Mouse (Mus musculus): ENCODE data around the gene Cul9. TPM values are rescaled to one million over a fixed set of nuclear protein-coding genes. Genes with fewer than 3 reads are reported as not detected.
"Not testable (repeated sequence)": the region's sequence is repeated elsewhere in the genome, so short reads cannot be mapped to it uniquely, and the experiment has no call there.

The Cul9 gene
- polyA plus RNA-seq, 1 experiment from 2014 or later, result 9.8 TPM

DNA sequence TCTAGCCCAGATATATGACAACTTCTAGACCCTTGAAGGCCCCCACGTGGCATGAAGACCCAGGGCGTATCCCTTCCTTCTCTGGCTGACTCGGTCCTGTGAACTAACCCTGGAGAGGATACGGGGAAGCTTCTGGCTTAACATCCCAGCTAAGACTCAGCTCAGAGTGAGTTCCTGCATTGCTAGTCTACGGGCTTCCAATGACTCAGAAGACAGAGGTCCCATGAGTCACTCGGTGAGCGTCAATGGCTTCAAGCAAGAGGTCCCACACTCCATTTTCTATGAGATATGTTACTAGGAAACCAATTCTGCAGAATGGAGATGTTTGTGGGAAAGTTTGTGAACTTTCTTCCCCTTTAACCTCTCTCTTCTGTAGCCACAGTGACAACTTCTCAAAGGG lies 28.3 kb upstream of the Cul9 start:
- H3K4me3 ChIP-seq, result no peak overlapping the region
- no peaks in the 10 kb centered on the region for H3K27me3 ChIP-seq
- H3K27ac ChIP-seq, result no peak overlapping the region
- ATAC-seq, result no peak
- 97% methylated on average over 7 of the region's 7 CpGs for WGBS
- H3K9ac ChIP-seq, result no peak overlapping the region
- no peaks in the 10 kb centered on the region for H3K4me1 ChIP-seq
- peaks cover 90% of the 10 kb centered on the region for H3K36me3 ChIP-seq (ENCODE audit: poor library complexity, severe bottlenecking)
- H3K9me3 ChIP-seq (replicated peaks), result no peaks in the 10 kb centered on the region
- H3K4me2 ChIP-seq, result no peak overlapping the region

DNA sequence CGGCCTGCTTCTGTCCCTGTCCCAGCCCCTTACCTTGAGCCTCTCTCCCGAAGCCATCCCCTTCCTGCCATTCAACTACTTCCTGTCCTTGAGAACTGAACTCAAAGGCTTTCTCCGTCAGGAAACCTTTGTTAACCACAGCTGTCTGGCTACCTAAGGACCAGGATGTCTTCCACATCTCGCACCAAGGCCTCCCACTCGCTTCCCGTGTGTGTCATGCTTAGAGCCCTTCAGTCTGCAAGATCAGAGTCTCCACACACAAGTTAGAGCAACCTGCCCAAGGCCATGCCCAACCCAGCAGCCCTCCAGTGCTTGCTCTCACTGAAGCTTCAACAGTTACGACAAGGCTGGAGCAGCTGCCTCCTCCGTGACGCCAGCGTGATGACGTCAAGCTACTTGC lies 24.8 kb upstream of the Cul9 start:
- Histone ChIP-seq H3K9me3 (replicated peaks) (no peaks in the 10 kb centered on the region), H3K4me3 (no peak overlapping the region), H3K4me2 (no peak overlapping the region), H3K27ac (no peak overlapping the region), H3K36me3 (ENCODE audit: poor library complexity, severe bottlenecking) (peaks cover 89% of the 10 kb centered on the region), H3K4me1 (no peaks in the 10 kb centered on the region), H3K27me3 (no peaks in the 10 kb centered on the region), H3K9ac (no peak overlapping the region)
- 93% methylated on average over 11 of the region's 11 CpGs for WGBS
- no peak for ATAC-seq

DNA sequence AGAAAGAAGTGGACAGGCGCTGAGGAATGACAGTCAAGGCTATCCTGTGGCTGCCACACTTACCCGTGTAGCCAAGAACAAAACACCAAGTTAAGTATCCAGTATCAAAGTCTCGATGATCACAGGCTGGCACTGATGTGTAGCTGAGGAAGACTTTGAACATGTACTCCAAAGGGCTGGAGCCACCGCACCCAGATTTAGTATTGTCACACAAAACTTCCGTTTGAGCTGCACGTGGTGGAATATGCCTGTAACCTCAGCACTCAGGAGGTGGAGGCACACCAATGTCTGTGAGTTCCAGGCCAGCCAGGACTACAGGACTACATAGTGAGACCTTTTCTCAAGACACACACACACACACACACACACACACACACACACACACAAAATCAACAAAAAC lies 13.0 kb upstream of the Cul9 start:
- H3K4me1 ChIP-seq, result peaks cover 15% of the 10 kb centered on the region
- H3K27ac ChIP-seq, result no peak overlapping the region
- ATAC-seq, result no peak
- H3K9me3 ChIP-seq (replicated peaks), result no peaks in the 10 kb centered on the region
- no peak overlapping the region for H3K4me2 ChIP-seq
- peaks cover 10% of the 10 kb centered on the region for H3K36me3 ChIP-seq (ENCODE audit: poor library complexity, severe bottlenecking)
- no peak overlapping the region for H3K4me3 ChIP-seq
- no peak overlapping the region for H3K9ac ChIP-seq
- H3K27me3 ChIP-seq, result no peaks in the 10 kb centered on the region
- WGBS, result 96% methylated on average over 6 of the region's 6 CpGs

DNA sequence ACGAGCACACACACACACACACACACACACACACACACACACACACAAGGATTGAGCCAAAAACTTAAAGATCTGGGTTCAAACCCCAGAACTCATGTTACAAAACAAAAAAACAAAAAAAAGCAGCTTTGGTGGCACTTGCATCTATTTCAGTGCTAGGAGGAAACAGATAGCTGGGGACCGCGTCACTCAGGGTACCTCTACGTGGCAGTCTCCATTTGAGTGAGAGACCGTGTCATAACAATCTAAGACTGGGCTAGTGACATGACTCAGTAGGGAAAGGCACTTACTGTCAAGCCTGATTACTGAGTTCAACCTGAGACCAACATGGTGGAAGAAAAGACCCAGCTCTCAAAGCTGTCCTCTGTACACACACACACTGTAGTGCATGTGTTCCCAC lies 12.0 kb upstream of the Cul9 start:
- Histone ChIP-seq H3K4me3 (no peak overlapping the region), H3K27me3 (no peaks in the 10 kb centered on the region), H3K4me2 (no peak overlapping the region), H3K9ac (no peak overlapping the region), H3K4me1 (peaks cover 24% of the 10 kb centered on the region), H3K27ac (no peak overlapping the region), H3K9me3 (replicated peaks) (no peaks in the 10 kb centered on the region), H3K36me3 (ENCODE audit: poor library complexity, severe bottlenecking) (no peaks in the 10 kb centered on the region)
- WGBS, result 89% methylated on average over 5 of the region's 5 CpGs
- ATAC-seq, result no peak

DNA sequence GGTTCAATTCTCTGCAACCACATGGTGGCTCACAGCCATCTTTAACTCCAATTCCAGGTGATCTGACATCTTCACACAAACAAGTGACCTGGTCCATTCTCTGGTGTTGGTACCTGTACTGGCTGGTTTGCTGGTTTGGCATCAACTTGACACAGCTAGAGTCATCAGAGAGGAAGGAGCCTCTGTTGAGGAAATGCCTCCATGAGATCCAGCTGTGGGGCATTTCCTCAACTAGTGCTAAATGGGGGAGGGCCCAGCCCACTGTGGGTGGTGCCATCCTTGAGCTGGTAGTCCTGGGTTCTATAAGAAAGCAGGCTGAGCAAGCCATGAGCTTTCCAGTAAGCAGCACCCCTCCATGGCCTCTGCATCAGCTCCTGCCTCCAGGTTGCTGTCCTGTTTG lies 11.1 kb upstream of the Cul9 start:
- not testable (repeated sequence) for H3K27ac ChIP-seq; H3K9ac ChIP-seq; H3K27me3 ChIP-seq; H3K4me3 ChIP-seq; ATAC-seq; H3K9me3 ChIP-seq (replicated peaks); H3K36me3 ChIP-seq (ENCODE audit: poor library complexity, severe bottlenecking)
- Histone ChIP-seq H3K4me1 (peaks cover 33% of the 10 kb centered on the region), H3K4me2 (0 out of 2 replicates have a peak overlapping the region, but pooled peaks have one; percentile 94)

DNA sequence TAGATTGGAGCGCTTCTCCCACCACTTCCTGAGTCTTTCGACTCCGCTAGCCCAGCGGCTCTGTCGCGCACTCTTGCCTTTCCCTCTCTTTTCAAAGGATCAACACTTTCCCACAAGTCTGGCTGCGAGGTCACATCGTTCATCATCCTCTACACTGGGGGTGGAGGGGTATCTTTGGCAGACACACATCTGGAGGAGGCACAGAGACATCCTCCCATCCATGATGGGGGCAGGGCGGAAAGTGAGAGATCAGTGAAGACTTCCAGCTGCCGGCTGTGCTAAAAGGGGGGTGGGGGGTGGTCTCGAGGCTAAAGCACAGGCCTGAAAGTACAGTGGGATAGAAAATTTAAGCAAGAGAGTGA lies 10.4 kb upstream of the Cul9 start:
- Histone ChIP-seq H3K9ac (peak overlapping the region; percentile 67), H3K4me2 (peak overlapping the region; percentile 94), H3K4me1 (peaks cover 38% of the 10 kb centered on the region), H3K27me3 (no peaks in the 10 kb centered on the region), H3K9me3 (replicated peaks) (no peaks in the 10 kb centered on the region), H3K36me3 (ENCODE audit: poor library complexity, severe bottlenecking) (peaks cover 7% of the 10 kb centered on the region), H3K27ac (peak overlapping the region; percentile 63), H3K4me3 (peak overlapping the region; percentile 95)
- peak; percentile 14 for ATAC-seq
- WGBS, result 1% methylated on average over 11 of the region's 11 CpGs

DNA sequence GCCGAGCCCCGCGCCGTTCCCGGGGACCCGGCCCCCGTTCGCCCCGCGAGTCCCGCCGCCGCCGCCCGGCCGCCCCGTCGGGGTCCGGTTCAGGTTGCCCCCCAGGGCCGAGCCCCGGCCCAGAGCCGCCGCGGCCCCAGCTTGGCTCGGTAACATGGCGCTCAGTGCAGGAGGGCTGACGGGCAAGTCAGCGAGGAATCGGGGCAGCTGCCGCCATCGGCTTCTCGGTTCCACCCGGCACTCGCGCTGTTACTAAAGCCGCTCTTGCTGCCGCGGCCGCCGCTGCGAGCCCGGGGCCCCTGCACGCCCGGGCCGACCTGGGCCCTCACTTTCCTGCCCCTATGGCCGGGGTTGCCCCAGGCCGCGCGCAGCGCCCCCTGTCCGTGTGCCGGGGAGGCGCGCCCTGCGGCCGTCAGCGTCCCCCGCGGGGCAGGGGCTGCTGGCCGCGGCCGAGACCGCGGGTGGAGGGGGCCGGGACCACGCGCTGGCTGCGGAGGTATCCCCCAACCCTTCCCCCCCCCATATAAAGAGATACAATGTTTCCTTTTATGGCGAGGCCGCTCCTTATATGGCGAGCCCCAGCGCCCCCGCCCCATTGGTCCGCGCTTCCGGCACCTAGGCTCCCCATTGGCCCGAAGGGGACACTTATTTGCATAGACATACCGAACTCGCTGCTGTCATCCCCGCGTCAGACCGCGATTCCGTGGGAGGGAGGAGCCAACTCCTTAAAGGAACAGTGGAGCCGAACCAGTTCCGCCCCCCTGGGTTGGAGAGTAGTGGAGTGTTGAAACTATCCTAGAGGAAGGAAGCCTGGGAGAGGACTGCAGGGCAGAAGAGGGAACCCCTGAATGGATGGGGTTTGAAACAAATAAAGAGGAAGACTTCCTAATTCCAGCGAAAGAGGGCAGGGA lies 9.7 kb upstream of the Cul9 start, which contains the start of gene Srf:
Gene Srf, minus strand, starts transcription at position 503 of the 911 bp plus-strand sequence.
- Histone ChIP-seq H3K27me3 (no peaks in the 10 kb centered on the region), H3K4me2 (peak within 1 kb of the TSS; percentile 94), H3K9ac (peak within 1 kb of the TSS; percentile 97), H3K27ac (peak within 1 kb of the TSS; percentile 90), H3K36me3 (ENCODE audit: poor library complexity, severe bottlenecking) (peaks cover 14% of the 10 kb centered on the region), H3K9me3 (replicated peaks) (no peaks in the 10 kb centered on the region), H3K4me1 (peaks cover 38% of the 10 kb centered on the region), H3K4me3 (peak within 1 kb of the TSS; percentile 95)
- ATAC-seq, result peak; percentile 95
- WGBS, result under 1% methylated on average over 76 of the region's 87 CpGs

DNA sequence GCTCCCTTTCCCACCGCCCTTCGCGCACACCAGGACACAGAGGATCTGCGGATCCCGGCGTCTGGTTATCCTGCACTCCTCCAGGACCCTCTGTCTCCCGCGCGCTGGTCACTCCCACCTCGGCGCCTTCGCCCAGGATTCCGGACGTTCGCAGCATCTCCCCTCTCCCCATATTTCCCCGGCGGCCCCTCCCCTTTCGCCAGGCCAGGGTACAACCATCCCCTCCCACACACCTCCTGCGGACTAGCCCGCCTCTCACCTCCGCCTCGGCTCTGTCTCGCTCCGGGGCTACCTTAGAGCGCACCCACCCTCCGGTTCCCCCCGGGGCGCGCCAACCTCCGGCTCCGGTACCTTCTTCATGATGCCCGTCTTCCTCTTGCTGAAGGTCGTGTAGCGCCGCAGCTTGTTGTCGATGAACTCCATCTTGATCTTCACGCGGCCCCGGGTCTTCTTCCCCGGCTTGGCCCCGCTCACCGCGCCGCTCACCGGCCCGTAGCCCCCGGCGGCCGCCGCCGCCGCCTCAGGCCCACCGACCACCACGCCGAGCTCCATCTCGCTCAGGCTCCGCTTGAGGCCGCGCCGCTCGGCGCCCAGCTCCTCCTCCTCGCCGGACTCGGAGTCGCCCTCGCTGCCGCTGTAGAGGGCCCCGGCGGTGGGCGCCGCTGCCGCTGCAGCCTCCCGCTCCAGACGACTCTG lies 8.9 kb upstream of the Cul9 start:
- ATAC-seq, result peak; percentile 3; the same call in 1 of the 2 replicates

DNA sequence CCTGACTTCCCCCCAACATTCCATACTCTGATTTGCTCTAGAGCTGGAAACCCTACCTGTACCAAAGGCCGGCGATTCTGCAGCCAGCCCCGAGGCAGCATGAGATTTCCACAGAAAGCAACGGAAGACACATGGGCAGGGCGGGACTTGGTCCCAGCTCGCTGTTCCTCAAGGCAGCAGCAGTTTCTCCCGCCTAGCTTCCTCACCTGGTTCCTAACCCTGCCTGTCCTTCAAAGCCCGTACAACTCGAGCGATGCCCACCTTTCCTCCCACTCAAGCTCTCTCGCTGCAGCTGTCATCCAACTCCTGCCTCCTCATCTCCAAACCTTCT lies 8.4 kb upstream of the Cul9 start:
- H3K9ac ChIP-seq, result peak overlapping the region; percentile 97
- WGBS, result under 1% methylated on average over 11 of the region's 11 CpGs

More for the DNA sequence above, 8.9 kb upstream of the Cul9 start:
- Histone ChIP-seq H3K27me3 (no peaks in the 10 kb centered on the region), H3K4me1 (peaks cover 38% of the 10 kb centered on the region), H3K4me3 (peak overlapping the region; percentile 95), H3K4me2 (peak overlapping the region; percentile 94), H3K27ac (peak overlapping the region; percentile 90), H3K9ac (peak overlapping the region; percentile 97), H3K9me3 (replicated peaks) (no peaks in the 10 kb centered on the region), H3K36me3 (ENCODE audit: poor library complexity, severe bottlenecking) (peaks cover 22% of the 10 kb centered on the region)
- WGBS, result under 1% methylated on average over 64 of the region's 75 CpGs

DNA sequence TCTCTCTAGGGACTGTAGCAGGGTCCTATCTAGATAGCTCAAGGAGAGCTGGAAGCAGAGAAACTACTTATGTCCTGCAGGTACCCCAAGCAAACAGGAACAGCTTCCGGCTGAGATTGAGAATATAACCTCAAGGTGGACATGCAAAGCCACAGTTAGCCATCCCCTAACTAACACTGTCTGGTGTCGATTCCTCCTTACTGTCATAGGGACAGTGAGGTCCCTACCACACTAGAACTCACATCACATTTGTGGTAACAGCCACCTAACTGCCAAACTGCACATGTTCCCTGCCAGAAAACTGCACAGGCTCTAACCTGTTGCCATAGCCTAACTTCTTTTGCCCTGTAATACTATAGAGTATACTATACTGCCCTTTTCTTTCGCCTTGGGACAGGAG lies 7.7 kb upstream of the Cul9 start:
- Histone ChIP-seq H3K27ac (no peak overlapping the region), H3K27me3 (no peaks in the 10 kb centered on the region), H3K9ac (peak overlapping the region; percentile 97), H3K9me3 (replicated peaks) (no peaks in the 10 kb centered on the region), H3K36me3 (ENCODE audit: poor library complexity, severe bottlenecking) (peaks cover 33% of the 10 kb centered on the region), H3K4me2 (peak overlapping the region; percentile 94), H3K4me1 (peaks cover 38% of the 10 kb centered on the region), H3K4me3 (peak overlapping the region; percentile 95)
- WGBS, result 78% methylated on average over 3 of the region's 3 CpGs
- ATAC-seq, result no peak

More for the DNA sequence above, 8.4 kb upstream of the Cul9 start:
- ATAC-seq, result no peak
- Histone ChIP-seq H3K36me3 (ENCODE audit: poor library complexity, severe bottlenecking) (peaks cover 27% of the 10 kb centered on the region), H3K4me2 (peak overlapping the region; percentile 94), H3K27me3 (no peaks in the 10 kb centered on the region), H3K9me3 (replicated peaks) (no peaks in the 10 kb centered on the region), H3K27ac (peak overlapping the region; percentile 90; the same call in 1 of the 2 replicates), H3K4me1 (peaks cover 38% of the 10 kb centered on the region), H3K4me3 (peak overlapping the region; percentile 95)

DNA sequence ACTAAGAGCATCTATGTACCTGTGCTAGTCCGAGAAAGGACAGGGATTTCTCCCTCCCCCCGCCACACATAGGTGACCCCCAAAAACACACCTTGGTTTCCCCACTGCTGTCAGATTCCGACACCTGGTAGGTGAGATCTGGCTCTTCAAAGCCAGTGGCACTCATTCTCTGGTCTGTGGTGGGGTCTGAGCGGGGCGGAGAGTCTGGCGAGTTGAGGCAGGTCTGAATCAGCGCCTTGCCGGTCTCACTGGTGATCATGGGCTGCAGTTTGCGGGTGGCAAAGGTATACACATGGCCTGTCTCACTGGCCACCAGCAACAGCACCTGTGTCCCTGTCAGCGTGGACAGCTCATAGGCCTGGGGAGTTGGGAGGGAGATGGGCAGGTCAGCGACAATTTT lies 7.3 kb upstream of the Cul9 start:
- Histone ChIP-seq H3K4me1 (peaks cover 38% of the 10 kb centered on the region), H3K36me3 (ENCODE audit: poor library complexity, severe bottlenecking) (peaks cover 37% of the 10 kb centered on the region), H3K9me3 (replicated peaks) (no peaks in the 10 kb centered on the region), H3K27me3 (no peaks in the 10 kb centered on the region), H3K27ac (peak overlapping the region; percentile 81), H3K9ac (peak overlapping the region; percentile 97), H3K4me2 (peak overlapping the region; percentile 94), H3K4me3 (peak overlapping the region; percentile 95)
- no peak for ATAC-seq
- WGBS, result 46% methylated on average over 11 of the region's 11 CpGs

DNA sequence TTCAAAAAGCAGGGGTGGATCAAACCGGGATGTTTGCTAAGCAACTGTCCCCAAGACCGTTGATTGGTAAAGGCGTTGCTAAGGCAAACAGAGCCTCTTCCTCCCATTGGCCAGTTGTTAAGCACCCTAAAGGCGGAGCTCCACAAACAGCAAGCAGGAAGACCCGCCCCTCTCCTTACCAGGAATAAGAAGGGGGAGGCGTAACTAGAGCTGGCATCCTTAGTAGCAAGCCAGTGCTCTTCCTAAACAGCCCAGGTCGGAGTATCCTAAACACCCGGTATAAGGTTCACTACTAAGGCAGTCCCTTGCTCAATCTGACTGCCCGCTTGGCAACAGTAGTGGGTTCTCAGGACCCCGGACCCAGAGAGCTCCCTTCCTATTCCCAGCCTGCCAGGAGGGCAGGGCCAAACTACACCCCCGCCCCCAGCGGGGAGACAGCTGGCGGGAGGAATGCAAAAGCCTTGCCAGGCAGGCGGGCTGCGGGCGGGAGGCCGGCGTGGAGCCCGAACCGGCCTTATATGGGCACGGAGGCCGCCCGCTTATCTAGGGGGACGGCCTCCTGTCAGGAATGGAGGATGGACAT lies 6.7 kb upstream of the Cul9 start:
- WGBS, result under 1% methylated on average over 24 of the region's 24 CpGs
- Histone ChIP-seq H3K9ac (peak overlapping the region; percentile 97), H3K27me3 (0 out of 2 replicates have a peak, but pooled peaks cover 1% of the 10 kb centered on the region), H3K4me3 (peak overlapping the region; percentile 95), H3K9me3 (replicated peaks) (no peaks in the 10 kb centered on the region), H3K27ac (peak overlapping the region; percentile 81), H3K36me3 (ENCODE audit: poor library complexity, severe bottlenecking) (peaks cover 43% of the 10 kb centered on the region), H3K4me2 (peak overlapping the region; percentile 94), H3K4me1 (peaks cover 38% of the 10 kb centered on the region)
- ATAC-seq, result peak; percentile 82
